Mouse (Mus musculus): Measurements from ENCODE around the gene Hccs.
"Not testable (repeated sequence)": the region's sequence is repeated elsewhere in the genome, so short reads cannot be mapped to it uniquely, and the experiment has no call there.

DNA sequence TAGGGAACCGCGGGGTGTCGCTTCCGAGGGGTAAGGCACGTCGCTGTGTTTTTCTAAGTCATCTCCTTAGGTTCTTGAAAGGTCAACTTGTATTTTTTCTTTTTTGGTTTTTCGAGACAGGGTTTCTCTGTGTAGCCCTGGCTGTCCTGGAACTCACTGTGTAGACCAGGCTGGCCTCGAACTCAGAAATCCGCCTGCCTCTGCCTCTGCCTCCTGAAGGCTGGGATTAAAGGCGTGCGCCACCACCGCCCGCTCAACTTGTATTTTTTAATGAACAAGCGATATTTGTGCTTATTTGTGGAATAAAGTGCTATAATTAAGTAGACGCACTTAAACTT, 465 bp upstream of the Hccs start:
- TF ChIP-seq GATA1 (IDR thresholded peaks at IDR 0.05; ENCODE audit: borderline replicate concordance, low read length); FLI1 (IDR thresholded peaks at IDR 0.05; ENCODE audit: low read length): not testable (repeated sequence)
